Mouse (Mus musculus) erythroblast, embryonic 14.5 days (primary cell): ENCODE data around the gene Ereg.

ENCODE experiments used
- GATA1 ChIP-seq: IDR thresholded peaks from 2 replicates; pipeline ENCODE4 v1.6.1; 2012; ENCODE audit warnings: low read length, inconsistent platforms, mixed read lengths
- TAL1 ChIP-seq: IDR thresholded peaks from 3 replicates; pipeline ENCODE4 v1.6.1; 2012; ENCODE audit warnings: low read length, inconsistent platforms, mixed read lengths

GRCm38 (mm10) chr5:91074450-91074950 lies at the start of gene Ereg:
- TF ChIP-seq TAL1 (no peak), GATA1 (no peak)
